In genomic region chr2:19317151-19317812, GRCm38 (mm10) we compare ENCODE assay signal across 5 mouse cellular contexts. TPM values are rescaled to one million over a fixed set of nuclear protein-coding genes. Genes with fewer than 3 reads are reported as not detected.
A peak's percentile ranks its signal among the peaks of the same experiment; 100 is the strongest.
DNase-seq lines count a peak whose midpoint lies in the region; ATAC-seq lines count a peak whose summit lies in the region.
"Not testable (repeated sequence)": the region's sequence is repeated elsewhere in the genome, so short reads cannot be mapped to it uniquely, and the experiment has no call there.

No protein-coding gene starts in this region.

- H3K27ac ChIP-seq in liver, embryonic 11.5 days (ENCODE audit: low read depth, low read length), result not testable (repeated sequence)

- H3K4me1 ChIP-seq in liver, embryonic 11.5 days (replicated peaks; ENCODE audit: control insufficient read depth, insufficient read depth, low read length), result not testable (repeated sequence)

- not testable (repeated sequence) for H3K36me3 ChIP-seq in liver, embryonic 11.5 days (ENCODE audit: control insufficient read depth, insufficient read depth, low read length)

- not testable (repeated sequence) for H3K9ac ChIP-seq in liver, embryonic 11.5 days (ENCODE audit: low read depth, low read length)

- H3K27me3 ChIP-seq in liver, embryonic 11.5 days (replicated peaks; ENCODE audit: control insufficient read depth, insufficient read depth, low read length), result not testable (repeated sequence)

- WGBS in liver, embryonic 11.5 days, result 45% methylated on average over 2 of the region's 2 CpGs

- not testable (repeated sequence) for H3K4me2 ChIP-seq in liver, embryonic 11.5 days

- peak; percentile 13 to 23 for DNase-seq in B cell, adult 2 months
- DNase-seq in MEL-GATA-1-ER (ENCODE audit: extremely low read depth, low read depth), result peak; percentile 66
- DNase-seq in liver, embryonic 11.5 days (ENCODE audit: low spot score), result not testable (repeated sequence)

- not testable (repeated sequence) for H3K4me3 ChIP-seq in liver, embryonic 11.5 days (ENCODE audit: low read depth, low read length)

- ATAC-seq in granulocyte monocyte progenitor cell, adult 5-6 weeks (replicated peaks; ENCODE audit: poor library complexity, severe bottlenecking), result 0 out of 2 replicates have a peak, but pooled peaks have one; percentile 43
- ATAC-seq in liver, embryonic 11.5 days (replicated peaks; ENCODE audit: low FRiP score), result peak; percentile 54; the same call in 1 of the 2 replicates
- ATAC-seq in neutrophil, adult 5-6 weeks (ENCODE audit: extremely low read depth, insufficient number of reproducible peaks, low FRiP score, poor library complexity, severe bottlenecking), result peak; percentile 57; the same call in 1 of the 2 replicates

- not testable (repeated sequence) for H3K9me3 ChIP-seq in liver, embryonic 11.5 days (ENCODE audit: control insufficient read depth, low read length)

RNA-seq across cellular contexts. Expression of gene Msrb2, which starts 54.0 kb away (rescaled TPM):
- 16.0 and 26.1 TPM in 2 replicates for total RNA-seq in granulocyte monocyte progenitor cell, adult 5-6 weeks (2014; fragmentation: Nextera tagmentation)
- 12.0 and 14.6 TPM in 2 replicates for total RNA-seq in granulocyte monocyte progenitor cell, adult 5-6 weeks (2017)
- 17.2 and 20.6 TPM in 2 replicates for polyA plus RNA-seq in liver, embryonic 11.5 days (2014; fragmentation: Nextera tagmentation; extraction: Ambion mirVana)
- total RNA-seq in neutrophil, adult 5-6 weeks (2017), result 6.4 and 6.5 TPM in 2 replicates
